Mouse (Mus musculus) B cell, adult 2 months (primary cell): ENCODE data around the gene Slc1a2.
A peak's percentile ranks its signal among the peaks of the same experiment; 100 is the strongest.

Experiments
- DNase-seq, 2 experiments: peaks; one replicate each; pipeline ENCODE4 v3.0.0; 2022

Gene Slc1a2

DNA sequence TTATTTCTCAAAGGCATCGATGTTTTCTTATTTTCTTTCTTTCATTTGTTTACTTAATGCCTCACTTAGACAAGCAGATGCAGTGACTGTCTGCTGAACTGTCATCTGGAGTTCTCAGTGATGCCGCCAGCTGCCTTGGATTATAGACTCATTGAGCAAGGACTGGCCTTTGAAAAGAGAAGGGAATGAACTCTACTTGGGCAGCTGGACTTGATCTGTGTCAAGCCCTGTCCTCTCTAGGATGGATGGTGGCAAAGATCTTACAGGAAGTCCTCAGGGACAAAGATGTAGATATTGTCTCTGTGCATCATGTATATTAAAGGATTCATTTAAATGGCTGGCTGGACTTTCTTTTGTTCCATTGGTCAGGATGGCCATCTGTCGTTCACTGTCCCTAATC is 5.4 kb downstream of the Slc1a2 start:
- no peak for DNase-seq

DNA sequence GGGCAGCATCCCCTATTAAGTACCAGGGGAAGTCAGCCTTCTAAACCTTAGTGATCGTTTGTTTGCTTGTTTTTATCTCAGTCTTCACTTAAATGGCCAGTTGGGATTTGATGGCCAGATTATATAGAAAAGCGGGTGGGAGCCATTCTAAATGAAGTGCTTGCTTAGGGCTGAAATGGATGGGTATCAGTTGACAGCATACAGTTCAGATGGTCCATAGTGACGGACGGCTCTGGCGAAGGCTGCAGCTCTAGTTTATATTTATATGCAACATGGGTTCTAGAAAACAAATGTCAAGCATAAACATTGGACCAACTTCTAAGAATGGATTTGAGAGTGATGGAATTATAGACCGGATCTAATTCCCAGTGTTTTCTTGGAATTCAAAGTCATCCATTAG is 9.5 kb downstream of the Slc1a2 start:
- DNase-seq = no peak

DNA sequence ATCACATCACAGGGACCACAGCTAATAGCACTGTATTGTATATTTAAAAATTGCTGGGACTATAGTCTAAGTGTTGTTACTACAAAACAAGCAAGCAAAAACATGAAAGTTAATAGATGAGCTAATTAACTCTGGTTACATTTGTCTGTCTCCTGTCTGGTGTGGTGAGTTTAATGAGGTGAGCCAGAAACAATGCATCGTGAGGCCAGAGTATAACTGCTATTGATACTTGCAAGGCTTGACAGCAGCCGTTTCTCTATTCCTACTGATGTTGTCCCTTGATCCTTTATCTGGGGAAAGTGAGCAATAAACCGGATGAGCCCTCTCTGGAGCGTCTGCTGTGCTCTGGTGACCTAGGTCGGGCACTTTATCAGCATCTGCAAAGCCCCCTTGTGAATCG is 11.1 kb downstream of the Slc1a2 start:
- no peak for DNase-seq

DNA sequence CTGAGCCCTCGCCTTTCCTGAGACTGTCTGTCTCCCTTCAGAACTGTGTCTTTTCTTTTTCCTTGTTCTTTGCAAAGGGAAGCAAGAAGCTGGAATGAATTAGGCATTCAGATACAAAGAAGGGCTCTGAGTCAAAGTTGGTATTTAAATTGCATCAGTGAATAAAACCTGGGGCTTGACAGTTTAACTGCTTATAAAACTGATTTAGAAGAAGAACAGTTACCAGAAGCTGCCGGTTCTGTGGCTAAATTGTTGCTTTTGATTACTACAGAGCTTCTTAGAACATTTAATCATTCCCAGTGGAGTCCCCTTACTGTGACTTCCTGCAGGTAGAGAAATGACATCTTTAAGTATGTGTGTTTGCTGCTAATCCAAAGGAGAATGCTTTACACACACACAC is 16.1 kb downstream of the Slc1a2 start:
- no peak for DNase-seq

DNA sequence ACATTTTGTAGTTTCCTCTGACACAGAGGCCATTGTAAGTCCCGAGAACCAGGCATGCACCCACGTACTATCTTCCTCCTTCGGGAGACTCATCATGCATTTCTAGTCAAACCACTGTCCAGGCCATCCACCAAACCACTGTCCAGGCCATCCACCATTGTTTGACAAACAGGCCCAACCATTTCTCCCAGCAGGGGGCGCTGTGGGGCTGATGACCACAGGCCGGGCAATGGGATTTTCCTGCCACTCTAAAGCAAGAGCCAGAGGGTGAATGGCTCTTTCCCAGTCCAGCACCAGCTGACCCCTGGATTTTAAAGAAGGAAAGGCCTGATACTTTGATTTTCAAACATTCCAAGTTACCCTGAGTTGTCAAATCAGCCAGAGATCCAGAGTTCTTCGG is 16.8 kb downstream of the Slc1a2 start:
- peak; percentile 82 for DNase-seq

DNA sequence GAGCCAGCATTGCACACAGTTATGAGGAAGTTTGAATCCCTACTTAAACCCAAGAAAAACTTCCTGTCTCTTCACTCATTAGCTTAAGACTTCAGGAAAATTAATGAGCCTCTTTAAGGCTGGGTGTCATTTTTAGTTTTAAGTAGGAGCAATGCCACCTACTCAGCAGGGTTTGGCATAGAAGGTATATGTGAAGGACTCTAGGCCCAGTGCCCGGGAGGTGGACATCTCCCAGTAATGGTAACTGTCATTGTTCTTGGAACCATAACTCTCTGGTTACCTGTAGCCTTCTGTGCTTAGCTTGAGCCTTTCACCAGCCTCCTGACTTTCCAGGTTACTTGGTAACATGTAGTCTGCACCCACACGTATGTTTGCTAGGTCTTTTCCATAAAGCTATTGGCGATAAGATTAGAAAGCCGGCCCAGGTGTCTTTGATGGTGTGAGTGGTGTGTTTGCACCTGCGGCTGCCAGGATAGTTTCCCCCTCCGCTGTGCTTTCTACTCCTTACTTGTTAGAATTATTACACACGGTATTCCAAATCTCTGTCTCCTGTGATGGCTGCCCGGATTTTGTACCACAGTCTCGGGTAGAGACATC is 18.4 kb downstream of the Slc1a2 start:
- DNase-seq = no peak

DNA sequence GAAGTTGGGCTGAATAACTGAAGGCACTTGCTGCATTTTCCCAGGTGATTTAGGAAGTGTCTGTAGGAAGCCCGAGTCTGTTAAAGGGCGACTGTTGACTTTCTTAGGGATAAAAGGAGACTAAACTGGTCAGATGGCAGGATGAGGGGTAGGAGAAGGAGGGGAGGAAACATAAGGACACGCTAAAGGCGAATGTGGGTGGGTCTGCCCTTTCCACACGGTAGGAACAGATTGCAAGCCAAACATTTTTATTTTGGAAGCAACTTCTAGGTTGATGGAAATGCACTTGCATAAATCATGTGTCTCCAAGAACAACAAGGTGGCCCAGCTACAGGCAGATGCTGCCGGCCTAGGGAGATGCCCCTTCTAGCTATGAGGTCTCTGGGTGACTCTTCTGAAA is 18.9 kb downstream of the Slc1a2 start:
- DNase-seq = no peak

DNA sequence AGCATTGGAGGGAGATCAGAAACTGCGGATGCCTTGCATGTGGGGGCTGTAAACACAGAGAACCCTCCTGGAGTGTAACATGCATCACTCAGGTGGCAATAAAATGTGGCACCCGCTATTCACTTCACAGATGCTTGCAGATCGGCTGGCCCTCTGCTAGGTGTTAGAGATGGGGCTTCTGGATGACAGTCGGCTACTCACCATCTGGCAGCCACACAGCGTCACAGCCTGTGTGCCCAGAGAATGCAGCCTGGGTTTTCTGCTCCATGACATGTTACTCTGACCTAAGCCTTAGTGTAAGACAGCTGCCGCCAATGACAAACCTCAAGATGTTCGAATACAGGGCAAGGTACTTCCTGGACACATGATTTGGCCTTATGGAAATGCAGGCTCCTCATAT is 22.9 kb downstream of the Slc1a2 start:
- no peak for DNase-seq

DNA sequence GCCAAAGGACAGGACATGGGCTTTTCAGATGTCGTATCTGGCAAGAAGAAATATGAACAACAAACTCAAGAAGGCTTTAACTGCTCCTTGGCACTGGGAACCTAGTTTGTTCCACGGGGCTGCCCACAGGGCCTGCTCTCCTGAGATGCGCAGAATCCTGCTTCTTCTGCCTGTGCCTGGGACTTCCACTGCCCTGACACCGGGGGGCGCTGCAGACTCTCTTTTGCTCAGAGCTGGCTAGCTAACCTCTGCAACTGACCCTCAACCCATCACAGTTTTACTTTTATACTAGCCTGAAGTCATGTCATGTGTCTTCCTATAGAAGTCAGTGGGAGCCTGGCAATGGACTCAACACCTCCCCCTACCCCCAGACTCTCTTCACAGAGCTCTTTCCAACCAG is 23.7 kb downstream of the Slc1a2 start:
- DNase-seq = peak; percentile 77 to 79

DNA sequence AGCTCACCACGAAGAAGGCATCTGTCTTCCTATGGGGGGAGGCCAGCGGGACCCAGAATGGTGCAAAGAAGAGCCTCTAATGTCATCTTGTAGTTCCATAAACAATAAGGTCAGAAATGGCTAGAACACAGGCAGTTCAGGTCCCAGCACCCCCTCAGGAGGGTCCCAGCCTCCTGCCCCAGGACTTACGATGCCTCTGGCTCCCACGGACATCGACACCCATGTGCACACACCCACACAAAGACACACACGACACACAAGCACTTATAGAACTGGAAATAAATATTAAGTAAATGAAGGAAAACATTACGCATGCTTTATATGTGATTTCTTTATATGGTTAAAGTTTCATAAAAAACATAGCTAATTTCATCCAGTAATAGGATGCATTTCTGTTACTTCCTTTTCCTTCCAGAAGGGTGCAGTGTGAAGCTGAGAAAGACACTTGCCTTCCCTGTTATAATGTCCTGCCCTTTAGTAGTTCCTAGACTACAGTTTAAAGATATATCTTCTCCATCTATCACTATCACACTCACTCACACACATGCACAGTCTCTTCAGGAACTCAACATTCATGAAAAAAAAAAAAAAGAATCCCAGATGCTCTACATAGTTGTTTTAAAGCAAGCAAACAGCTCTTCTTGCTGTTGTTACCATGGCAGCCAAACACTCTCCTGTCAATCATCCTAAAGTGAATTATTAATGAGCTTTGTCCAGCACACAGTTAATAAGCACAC is 27.1 kb downstream of the Slc1a2 start:
- DNase-seq = peak in 1 of 2 experiments; percentile 19

DNA sequence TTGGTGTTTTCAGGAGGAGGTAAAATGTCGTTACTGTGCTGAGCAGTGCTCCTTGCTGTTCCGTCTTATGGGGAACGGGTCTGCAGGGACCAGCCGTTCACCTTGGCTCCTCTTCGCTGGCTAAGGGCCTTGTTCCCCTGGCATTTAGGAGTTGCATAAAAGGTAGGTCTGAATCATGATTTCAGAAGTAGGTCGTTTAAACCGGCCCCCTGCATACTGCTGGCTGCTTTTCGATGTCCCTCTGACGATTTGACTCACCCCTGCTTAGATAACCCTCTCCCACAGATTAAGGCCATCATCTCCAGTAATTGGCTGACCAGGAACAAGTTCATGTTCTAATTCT is 27.6 kb downstream of the Slc1a2 start:
- DNase-seq = no peak

DNA sequence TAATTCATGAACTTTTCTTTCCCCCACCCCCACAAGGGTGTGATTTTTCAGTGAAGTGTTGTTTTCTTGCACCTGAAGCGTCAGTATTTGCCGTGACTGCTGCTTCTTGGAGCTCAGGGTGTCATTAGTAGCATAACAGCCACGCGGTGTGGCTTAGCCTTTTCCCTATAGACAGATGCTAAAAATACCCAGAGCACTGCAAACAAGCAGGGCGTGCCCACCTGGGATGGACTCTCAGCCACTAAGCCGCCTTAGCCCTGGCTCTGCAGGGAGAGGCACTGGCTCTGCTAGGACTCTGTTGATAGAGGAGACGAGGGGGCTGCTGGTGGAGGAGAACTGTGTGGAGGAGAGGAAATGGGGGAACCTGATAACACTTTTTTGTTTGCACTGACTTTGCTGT is 35.1 kb downstream of the Slc1a2 start:
- DNase-seq = no peak

DNA sequence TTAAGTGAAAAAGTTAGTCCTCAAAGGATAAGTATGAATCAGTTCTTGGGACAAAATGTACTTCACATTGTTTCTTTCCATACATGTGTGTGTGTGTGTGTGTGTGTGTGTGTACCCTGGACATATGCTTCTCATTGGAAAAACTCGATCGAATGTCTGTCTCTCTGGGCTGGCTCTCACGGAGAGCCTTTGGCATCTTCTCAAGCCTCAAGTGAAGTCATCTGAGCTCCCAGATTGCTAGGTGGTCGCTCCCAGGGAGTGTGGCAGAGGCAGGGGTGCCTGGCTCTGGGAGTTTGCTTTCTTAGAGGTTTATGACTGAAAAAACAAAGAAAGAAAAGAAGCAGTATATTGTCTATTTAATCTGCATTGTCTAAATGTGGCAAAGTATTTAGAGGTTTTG is 36.3 kb downstream of the Slc1a2 start:
- DNase-seq = no peak

DNA sequence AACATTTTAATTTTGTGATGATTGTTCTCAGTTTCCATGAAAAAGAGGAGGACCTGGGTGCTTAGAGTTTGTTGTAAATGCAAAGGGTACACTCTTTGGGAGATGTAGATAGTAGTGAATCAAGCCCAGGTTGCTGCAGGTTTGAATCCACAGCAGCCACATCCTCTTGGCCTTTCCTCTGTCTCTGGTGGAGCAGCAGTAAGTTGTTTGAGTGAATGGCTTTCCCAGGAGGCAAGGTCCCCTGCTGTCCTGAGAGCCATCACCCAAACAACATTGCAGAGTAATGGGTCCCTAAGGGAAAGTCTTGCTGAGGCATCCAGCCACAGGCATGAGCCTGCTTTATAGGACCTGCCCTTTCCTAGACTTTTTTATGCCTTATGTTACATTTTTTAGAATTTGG is 37.1 kb downstream of the Slc1a2 start:
- no peak for DNase-seq

DNA sequence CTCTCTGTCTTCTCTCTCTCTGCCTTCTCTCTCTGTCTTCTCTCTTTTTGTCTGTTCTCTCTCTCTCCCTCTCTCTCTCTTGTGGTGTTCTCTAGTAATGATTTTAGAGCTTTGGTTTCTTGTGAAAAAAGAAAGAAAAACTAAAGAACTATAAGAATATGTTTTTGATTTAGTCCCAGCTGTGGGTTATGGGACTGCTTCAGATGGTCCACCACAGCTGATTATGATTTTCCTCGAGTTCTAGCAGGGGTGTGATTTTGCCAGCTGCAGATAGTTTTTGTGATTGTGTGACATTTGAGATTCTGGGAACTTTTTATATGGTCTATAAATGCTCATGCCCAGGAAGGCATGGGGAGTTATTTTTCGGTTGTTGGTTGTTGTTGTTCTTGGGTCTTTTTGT is 39.3 kb downstream of the Slc1a2 start:
- no peak for DNase-seq

DNA sequence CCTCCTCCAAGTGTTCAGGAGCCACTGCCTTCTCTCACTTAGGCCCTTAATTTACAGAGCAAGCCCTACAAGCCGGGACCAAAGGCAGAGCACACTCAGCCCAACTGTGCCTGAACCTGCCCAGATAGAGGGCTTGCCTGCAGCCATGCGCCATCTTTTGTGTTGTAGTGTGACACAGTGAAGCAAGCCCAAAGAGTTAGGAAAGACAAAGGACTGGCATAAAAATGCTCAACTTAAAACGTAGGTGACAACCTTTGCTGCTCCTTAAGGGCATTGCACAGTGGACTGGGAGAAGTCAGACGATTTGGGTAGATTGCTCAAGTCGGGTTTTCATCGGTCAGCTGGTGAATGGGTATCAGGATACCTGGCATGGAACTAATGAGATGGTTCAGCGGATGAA is 41.5 kb downstream of the Slc1a2 start:
- no peak for DNase-seq

DNA sequence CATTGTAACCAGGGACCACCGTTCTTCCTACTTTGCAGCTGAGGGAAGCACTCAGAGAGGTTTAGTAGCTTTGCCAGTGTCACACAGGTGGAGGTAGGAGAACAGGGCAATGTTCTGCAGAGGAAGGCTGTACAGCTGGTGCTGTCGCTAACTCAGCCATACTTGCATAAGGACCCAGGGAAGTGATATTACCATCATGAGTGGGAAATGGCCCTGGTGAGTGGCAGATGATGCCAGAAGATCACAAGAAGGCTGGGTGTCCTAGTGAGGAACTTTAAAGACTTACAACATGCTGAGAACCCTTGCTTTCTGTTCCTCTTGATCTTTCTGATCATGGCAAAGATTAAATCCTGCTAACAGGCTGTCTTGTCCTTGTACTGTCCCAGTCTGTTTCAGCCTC is 42.2 kb downstream of the Slc1a2 start:
- no peak for DNase-seq

DNA sequence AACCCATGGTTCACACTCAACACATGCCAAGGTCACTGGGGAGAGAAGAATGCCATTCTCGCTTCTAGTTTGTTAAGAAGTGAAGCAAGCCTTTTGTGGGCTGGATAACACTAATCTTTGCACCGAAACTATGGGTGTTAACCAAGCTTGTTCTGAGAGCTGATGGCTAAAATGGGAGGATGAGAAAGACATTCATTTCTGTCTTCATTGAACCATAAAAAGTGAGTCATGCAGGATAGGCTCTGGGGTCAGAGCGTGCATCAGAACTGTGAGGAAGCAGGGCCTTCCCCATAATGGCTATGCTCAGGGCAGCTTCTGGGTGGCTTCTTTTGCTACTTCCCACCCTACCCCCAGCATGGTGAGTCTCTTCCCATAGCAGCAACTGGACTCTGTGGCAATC is 42.9 kb downstream of the Slc1a2 start:
- DNase-seq = no peak

DNA sequence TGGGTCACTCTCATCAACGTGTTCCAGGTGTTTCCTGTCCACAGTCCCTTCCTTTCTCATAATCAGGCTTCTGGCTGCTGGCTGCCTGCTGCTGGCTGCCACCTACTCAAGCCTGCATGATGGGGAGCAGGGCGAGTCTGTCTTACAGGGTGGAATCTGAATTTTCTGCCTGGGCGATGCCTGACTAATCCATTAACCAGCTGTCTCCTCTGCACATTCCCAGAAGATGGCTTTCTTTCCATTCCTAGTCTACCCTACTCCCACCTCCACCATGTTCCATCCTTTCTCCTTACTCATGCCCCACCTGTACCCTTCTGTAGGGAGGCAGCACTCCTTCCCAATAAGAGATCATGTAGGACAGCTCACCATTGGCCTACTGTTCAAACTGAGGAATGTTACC is 45.1 kb downstream of the Slc1a2 start:
- DNase-seq = no peak

DNA sequence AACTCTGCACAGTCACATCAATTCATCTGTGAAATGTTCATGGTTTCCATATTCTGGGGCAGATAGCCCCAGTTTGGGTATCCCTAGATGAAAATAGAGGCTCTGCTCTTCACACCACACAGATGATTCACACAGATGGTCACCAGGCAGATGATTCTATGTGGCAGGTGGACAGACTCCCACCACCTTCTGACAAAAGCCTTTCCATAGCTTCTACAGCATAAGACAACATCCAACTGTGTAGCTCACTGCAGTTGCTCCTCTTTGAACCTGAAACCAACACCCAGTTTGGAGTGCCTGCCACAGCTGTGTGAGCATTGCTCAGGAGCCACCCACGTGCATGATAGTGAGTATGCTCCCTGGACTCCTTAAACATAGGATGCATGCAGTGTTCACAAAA is 46.3 kb downstream of the Slc1a2 start:
- no peak for DNase-seq

DNA sequence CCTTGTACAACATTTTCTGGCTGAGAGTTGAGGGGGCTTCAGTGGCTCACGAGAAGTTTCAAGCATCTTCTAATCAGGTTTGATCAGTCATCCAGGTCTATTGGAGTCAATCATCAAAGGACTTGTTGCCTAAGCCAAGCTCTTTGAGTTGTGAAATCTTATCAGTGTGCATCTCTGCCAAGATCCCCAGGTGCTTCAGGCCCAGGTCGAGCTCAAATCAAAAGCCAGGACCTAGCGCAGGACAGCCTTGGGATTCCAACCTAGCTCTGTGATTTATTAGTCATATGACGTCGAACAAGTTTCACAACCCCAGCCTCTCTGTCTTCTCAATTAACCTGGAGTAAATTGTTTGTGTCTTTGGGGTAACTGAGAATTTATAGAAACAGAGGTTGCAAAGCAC is 53.1 kb downstream of the Slc1a2 start:
- DNase-seq = no peak

DNA sequence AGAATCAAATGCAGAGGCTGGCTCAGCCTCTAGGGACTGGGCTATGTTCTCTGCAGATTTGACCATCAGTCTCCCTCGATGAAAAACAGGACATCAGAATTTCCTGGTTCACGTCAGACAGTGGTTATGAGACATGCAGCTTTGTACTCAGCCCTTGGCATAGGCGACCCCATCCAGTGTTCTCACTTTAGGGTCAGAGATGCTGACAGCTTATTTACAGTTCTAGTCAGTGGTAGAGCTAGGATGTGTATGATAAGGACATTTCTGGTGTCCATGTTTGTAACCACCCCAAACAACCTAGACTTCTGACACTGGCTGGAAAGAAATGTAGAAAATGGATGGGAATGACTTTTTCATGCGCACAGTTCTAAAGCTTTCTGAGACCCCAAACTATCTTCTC is 53.6 kb downstream of the Slc1a2 start:
- no peak for DNase-seq

DNA sequence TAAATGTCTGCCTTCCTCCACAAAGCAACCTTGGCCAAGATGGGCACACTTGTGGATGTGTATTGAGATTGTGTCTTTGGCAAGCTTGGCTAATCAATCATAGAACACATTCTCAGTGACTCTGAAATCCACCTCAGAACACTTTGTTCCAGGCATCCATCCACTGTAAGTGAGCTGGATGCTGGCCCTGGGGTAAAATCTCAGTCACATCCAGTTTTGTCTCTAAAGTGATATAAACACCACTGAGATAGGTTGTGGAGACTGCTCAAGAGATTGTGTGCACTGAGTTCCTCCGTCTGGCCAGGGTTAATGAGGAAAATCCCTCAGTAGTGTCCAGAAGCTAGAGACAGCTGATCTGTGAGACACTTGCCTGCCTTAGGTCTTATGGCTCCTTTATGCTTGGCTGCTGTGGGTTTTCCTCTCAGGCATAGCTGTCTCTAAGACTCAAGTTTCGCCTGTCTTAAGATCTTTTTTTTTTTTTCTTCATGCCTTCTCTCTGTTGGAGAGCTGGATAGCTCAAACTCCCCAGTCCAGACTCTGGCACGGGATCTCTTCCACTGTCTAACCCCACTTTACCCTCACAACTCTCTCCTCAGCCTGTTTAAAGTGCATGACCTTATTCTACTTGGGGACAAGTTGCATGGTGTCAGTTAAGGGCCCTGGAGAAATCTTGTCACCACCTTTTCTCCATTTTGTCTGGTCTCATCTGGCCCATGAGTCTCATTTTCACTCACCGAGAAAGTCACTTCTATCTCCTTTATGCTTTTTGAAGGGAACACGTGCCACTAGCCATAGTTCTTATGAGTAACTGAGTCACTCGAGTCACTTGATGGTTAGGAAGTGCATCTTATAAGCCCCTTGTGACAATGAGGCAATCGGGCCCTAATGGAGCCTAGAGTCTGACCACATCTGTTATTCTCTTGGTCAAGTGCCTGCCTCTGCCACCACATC is 54.5 kb downstream of the Slc1a2 start:
- no peak for DNase-seq

DNA sequence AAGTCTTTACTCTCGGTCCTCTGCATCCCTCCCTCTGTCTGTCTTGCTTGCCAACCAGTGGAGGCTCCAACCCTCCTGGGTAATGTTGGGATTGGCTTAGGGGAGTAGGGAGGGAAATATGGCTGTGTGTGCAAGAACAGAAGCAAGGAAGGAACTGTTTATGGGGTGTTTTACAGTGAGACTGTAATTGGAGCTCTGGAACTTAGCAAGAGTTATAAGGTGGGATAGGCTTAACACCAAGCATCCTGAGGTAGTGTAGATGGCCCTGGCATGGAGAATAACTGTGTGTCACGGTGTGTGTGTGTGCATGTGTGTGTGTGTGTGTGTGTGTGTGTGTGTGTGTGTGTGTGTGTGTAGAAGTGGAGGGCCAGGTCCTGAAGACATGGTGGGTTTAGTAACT is 55.9 kb downstream of the Slc1a2 start:
- no peak for DNase-seq
